Mouse (Mus musculus): ENCODE data around the gene Il15ra. TPM values are rescaled to one million over a fixed set of nuclear protein-coding genes. Genes with fewer than 3 reads are reported as not detected.

The Il15ra gene
- polyA plus RNA-seq (2012; rRNA removed; ENCODE audit: low replicate concordance), result 83.0 and 91.8 TPM in 2 replicates

DNA sequence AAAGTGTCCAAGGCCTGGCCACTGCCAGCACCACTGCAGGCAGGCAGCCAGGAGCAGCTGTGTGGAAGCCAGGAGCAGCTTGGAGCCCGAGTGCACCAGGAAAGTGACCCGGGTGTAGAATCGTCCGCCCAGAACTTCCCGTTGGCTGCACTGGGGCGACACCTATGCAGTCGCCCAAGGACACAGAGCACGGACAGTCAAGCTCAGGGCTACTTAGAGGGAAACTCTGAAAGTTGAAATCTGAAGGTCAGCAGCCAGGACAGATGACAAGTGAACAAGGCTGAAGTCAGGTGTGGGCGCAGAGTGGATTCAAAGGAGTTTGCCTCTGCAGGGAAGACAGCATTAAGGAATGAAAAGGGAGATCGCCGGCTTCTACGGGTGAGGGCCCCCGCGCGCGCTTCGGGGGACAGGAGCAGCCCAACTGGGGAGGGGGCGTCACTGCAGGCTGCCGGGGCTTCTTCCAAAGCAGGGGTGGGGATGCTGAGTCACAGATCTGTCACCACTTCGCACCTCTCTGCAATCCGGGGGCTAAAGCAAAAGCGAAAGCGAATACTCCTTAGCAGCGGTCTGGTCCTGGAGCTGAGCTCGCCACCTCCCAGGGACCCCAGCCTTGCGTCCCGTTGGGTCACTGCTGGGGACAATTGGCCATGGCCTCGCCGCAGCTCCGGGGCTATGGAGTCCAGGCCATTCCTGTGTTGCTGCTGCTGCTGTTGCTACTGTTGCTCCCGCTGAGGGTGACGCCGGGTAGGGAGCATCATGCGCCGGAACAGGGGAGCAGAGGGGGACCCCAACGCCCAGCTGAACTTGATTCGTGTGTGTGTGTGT lies at the start of gene Il15ra:
Gene Il15ra (plus strand): TSS at position 90 of the 825 bp plus-strand sequence.

GRCm38 (mm10) chr2:11777091-11778068 lies 72.3 kb downstream of the Il15ra start, which contains the start of the genes Fbh1 and Ankrd16:
Fbh1 (minus strand) TSS chr2:11777582.
Ankrd16 (plus strand) TSS chr2:11777876.

Other genes with a start within 250 kb of the Il15ra start
- gene Pfkfb3, start 151.2 kb upstream of the Il15ra start, polyA plus RNA-seq (2012; rRNA removed; ENCODE audit: low replicate concordance), result 116 and 212 TPM in 2 replicates
- 32.3 and 41.1 TPM in 2 replicates for gene Rbm17, start 101.1 kb upstream of the Il15ra start, polyA plus RNA-seq (2012; rRNA removed; ENCODE audit: low replicate concordance)
- gene Gm17490, start 79.0 kb upstream of the Il15ra start, polyA plus RNA-seq (2012; rRNA removed; ENCODE audit: low replicate concordance), result not detected in 2 replicates
- gene Il2ra, start 62.5 kb upstream of the Il15ra start, polyA plus RNA-seq (2012; rRNA removed; ENCODE audit: low replicate concordance), result 2.5 and 3.7 TPM in 2 replicates
- gene Fbh1, start 72.3 kb downstream of the Il15ra start, polyA plus RNA-seq (2012; rRNA removed; ENCODE audit: low replicate concordance), result 45.3 and 59.4 TPM in 2 replicates
- gene Ankrd16, start 72.6 kb downstream of the Il15ra start, polyA plus RNA-seq (2012; rRNA removed; ENCODE audit: low replicate concordance), result 64.7 and 79.6 TPM in 2 replicates

Data from mammary gland, adult 2 months (tissue).